8 mouse cellular contexts compared by ENCODE assay signal in the genomic region with DNA sequence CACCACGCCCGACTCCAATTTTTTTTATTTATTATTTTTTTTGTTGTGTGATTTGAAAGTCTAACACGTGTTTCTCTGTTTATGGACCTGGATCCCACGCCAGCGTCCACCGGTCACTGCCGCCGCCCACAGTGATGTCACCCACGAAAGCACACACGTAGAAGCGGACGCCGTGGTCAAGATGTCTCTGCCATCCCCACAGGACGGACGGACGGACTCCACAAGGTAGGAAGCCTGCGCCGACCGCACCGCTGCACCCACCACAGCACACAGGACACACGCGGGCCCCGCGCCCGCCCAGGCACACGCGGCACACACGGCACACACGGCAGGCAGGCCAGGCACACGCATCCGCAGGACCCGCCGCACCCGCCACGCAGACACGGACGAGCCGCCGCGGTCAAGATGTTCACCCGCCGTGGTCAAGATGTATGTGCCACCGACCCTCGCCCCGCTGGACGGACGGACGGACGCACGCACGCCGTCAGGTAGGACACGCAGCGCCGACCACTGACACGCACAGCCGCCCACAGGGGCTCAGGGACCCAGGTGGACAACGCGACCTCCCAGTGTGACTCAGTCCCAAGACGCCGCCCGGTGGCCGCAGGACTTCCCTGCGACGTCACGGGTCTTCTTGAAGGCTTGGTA. TPM values are rescaled to one million over a fixed set of nuclear protein-coding genes. Genes with fewer than 3 reads are reported as not detected.
DNase-seq lines count a peak whose midpoint lies in the region; ATAC-seq and TF ChIP-seq lines count a peak whose summit lies in the region.
"Not testable (repeated sequence)": the region's sequence is repeated elsewhere in the genome, so short reads cannot be mapped to it uniquely, and the experiment has no call there.

No protein-coding gene starts in this region.

- H3K27me3 ChIP-seq in C2C12 (ENCODE audit: control insufficient read depth, insufficient read depth, insufficient read length); erythroblast, embryonic 14.5 days (ENCODE audit: control insufficient read depth); heart, embryonic 12.5 days (replicated peaks); kidney, embryonic 15.5 days; liver, embryonic 14.5 days (ENCODE audit: control insufficient read depth, insufficient read depth, low read length): not testable (repeated sequence)

- 86% methylated on average over 66 of the region's 66 CpGs for WGBS in heart, embryonic 12.5 days
- 84% methylated on average over 66 of the region's 66 CpGs for WGBS in kidney, embryonic 15.5 days
- 83% methylated on average over 66 of the region's 66 CpGs for WGBS in liver, embryonic 14.5 days (ENCODE audit: insufficient replicate concordance)

- TF ChIP-seq CTCF in C2C12 (IDR thresholded peaks at IDR 0.05; ENCODE audit: control insufficient read depth, insufficient read depth, insufficient read length), result not testable (repeated sequence)
- TF ChIP-seq CTCF in liver, embryonic 14.5 days (IDR thresholded peaks at IDR 0.05; ENCODE audit: low read depth), result peak; percentile 54

- peaks cover 47% of the 10 kb centered on the region for H3K79me3 ChIP-seq in C2C12 (ENCODE audit: low read depth)

- H3K36me3 ChIP-seq in C2C12 (ENCODE audit: control insufficient read depth, insufficient read depth), result peaks cover 60% of the 10 kb centered on the region
- H3K36me3 ChIP-seq in erythroblast, embryonic 14.5 days (ENCODE audit: control insufficient read depth), result peaks cover 56% of the 10 kb centered on the region
- peaks cover 40% of the 10 kb centered on the region for H3K36me3 ChIP-seq in heart, embryonic 12.5 days
- peaks cover 52% of the 10 kb centered on the region for H3K36me3 ChIP-seq in kidney, embryonic 15.5 days
- peaks cover 58% of the 10 kb centered on the region for H3K36me3 ChIP-seq in liver, embryonic 14.5 days (replicated peaks; ENCODE audit: control insufficient read depth, insufficient read depth, low read depth)

- peaks cover 70% of the 10 kb centered on the region for H3K79me2 ChIP-seq in C2C12 (ENCODE audit: control insufficient read depth, insufficient read depth)

- not testable (repeated sequence) for H3K4me2 ChIP-seq in heart, embryonic 12.5 days; kidney, embryonic 15.5 days; liver, embryonic 14.5 days (ENCODE audit: low read depth)

- peaks cover 11% of the 10 kb centered on the region for H3K4me1 ChIP-seq in erythroblast, embryonic 14.5 days (ENCODE audit: control insufficient read depth)
- H3K4me1 ChIP-seq in heart, embryonic 12.5 days (replicated peaks); kidney, embryonic 15.5 days; liver, embryonic 14.5 days (replicated peaks; ENCODE audit: control insufficient read depth in 2 of 2, insufficient read depth in 2 of 2, low read length in 1 of 2): not testable (repeated sequence)

- not testable (repeated sequence) for H3K27ac ChIP-seq in heart, embryonic 12.5 days (ENCODE audit: poor library complexity, severe bottlenecking); kidney, embryonic 15.5 days; liver, embryonic 14.5 days

- ATAC-seq in heart, embryonic 12.5 days (ENCODE audit: insufficient number of reproducible peaks, low FRiP score), result peak; percentile 89
- ATAC-seq in kidney, embryonic 15.5 days (replicated peaks; ENCODE audit: low FRiP score), result peak; percentile 91
- peak; percentile 60 for ATAC-seq in liver, embryonic 14.5 days (ENCODE audit: insufficient read depth)

- not testable (repeated sequence) for TF ChIP-seq EP300 in liver, embryonic 14.5 days (IDR thresholded peaks at IDR 0.05; ENCODE audit: low read depth)

- peak overlapping the region; percentile 3 for H3ac ChIP-seq in C2C12 (ENCODE audit: control insufficient read depth, insufficient read length, low read depth)

- H3K4me3 ChIP-seq in C2C12 (ENCODE audit: insufficient read depth, poor library complexity, severe bottlenecking), result peak overlapping the region; percentile 16
- peak overlapping the region; percentile 7 for H3K4me3 ChIP-seq in erythroblast, embryonic 14.5 days (replicated peaks)
- H3K4me3 ChIP-seq in heart, embryonic 12.5 days; kidney, embryonic 15.5 days (replicated peaks); liver, embryonic 14.5 days (ENCODE audit: insufficient read depth in 1 of 2, low read depth in 2 of 2, low read length in 2 of 2): not testable (repeated sequence)

- peaks cover 46% of the 10 kb centered on the region for H3K9me3 ChIP-seq in erythroblast, embryonic 14.5 days (ENCODE audit: control insufficient read depth, low read length)
- H3K9me3 ChIP-seq in heart, embryonic 12.5 days (replicated peaks), result peaks cover 35% of the 10 kb centered on the region
- H3K9me3 ChIP-seq in kidney, embryonic 15.5 days (replicated peaks), result peaks cover 23% of the 10 kb centered on the region
- peaks cover 15% of the 10 kb centered on the region for H3K9me3 ChIP-seq in liver, embryonic 14.5 days (ENCODE audit: control insufficient read depth, low read length)

- not testable (repeated sequence) for H3K9ac ChIP-seq in heart, embryonic 12.5 days; kidney, embryonic 15.5 days; liver, embryonic 14.5 days (replicated peaks)

- peak; percentile 51 for DNase-seq in brain, adult 2 months (ENCODE audit: low read depth, low spot score)
- not testable (repeated sequence) for DNase-seq in liver, embryonic 14.5 days (ENCODE audit: low read depth in 3 of 3, low spot score in 3 of 3)
- DNase-seq in naive thymus-derived CD4-positive, alpha-beta T cell, adult 2 months (ENCODE audit: low read depth), result peak; percentile 78
- peak; percentile 83 for DNase-seq in testis, postnatal 14 days (ENCODE audit: low spot score)

RNA-seq across cellular contexts. Expression of gene Gm21887, which starts 9.2 kb away (rescaled TPM):
- 42.3 TPM for polyA plus RNA-seq in C2C12 (2012; fragmentation: generic; extraction: Trizol)
- polyA plus RNA-seq in erythroblast, embryonic 14.5 days (2012), result 277 and 279 TPM in 2 replicates
- polyA plus RNA-seq in heart, embryonic 12.5 days (2016; fragmentation: Nextera tagmentation; extraction: Ambion mirVana), result 121 and 171 TPM in 2 replicates
- 193 and 248 TPM in 2 replicates for polyA plus RNA-seq in kidney, embryonic 15.5 days (2015; fragmentation: Nextera tagmentation; extraction: Ambion mirVana)
- 94.3 and 264 TPM in 2 replicates for polyA plus RNA-seq in liver, embryonic 14.5 days (2012; rRNA removed)
- 36.2 and 58.4 TPM in 2 replicates for polyA plus RNA-seq in liver, embryonic 14.5 days (2014; fragmentation: Nextera tagmentation; extraction: Ambion mirVana)
